Mouse (Mus musculus) liver, adult 2 months (tissue): ENCODE measurements around the gene Agpat4. TPM values are rescaled to one million over a fixed set of nuclear protein-coding genes. Genes with fewer than 3 reads are reported as not detected.

Source experiments
- DNase-seq: peaks from one replicate; pipeline ENCODE4 v3.0.0-alpha.2; 2011; ENCODE audit warnings: low read depth, low spot score; ENCODE audit errors: extremely low read depth
- H3K27ac ChIP-seq: fragments of 200-500 bp; replicated peaks from 2 replicates; pipeline ENCODE4 v1.5.1; 2012; ENCODE audit warnings: low read depth, mild to moderate bottlenecking, control low read depth, inconsistent platforms, low read length; ENCODE audit not compliant: insufficient read depth
- H3K27me3 ChIP-seq: fragments of 200-500 bp; 2 replicates; pipeline ENCODE4 v1.6.1; 2012; ENCODE audit warnings: mild to moderate bottlenecking, moderate library complexity, low read length, inconsistent platforms; ENCODE audit not compliant: control insufficient read depth, insufficient read depth
- H3K36me3 ChIP-seq: fragments of 200-500 bp; 2 replicates; pipeline ENCODE4 v1.6.1; 2012; ENCODE audit warnings: low read length, inconsistent platforms; ENCODE audit not compliant: control insufficient read depth, insufficient read depth
- H3K4me1 ChIP-seq: fragments of 200-500 bp; 2 replicates; pipeline ENCODE4 v1.6.1; 2011; ENCODE audit warnings: low read length; ENCODE audit not compliant: control insufficient read depth, insufficient read depth
- H3K4me3 ChIP-seq: fragments of 200-500 bp; 2 replicates; pipeline ENCODE4 v1.5.1; 2011; ENCODE audit warnings: low read depth, mild to moderate bottlenecking, control low read depth, low read length, moderate library complexity; ENCODE audit not compliant: insufficient read depth
- H3K79me2 ChIP-seq: fragments of 200-500 bp; 2 replicates; pipeline ENCODE4 v1.6.1; 2012; ENCODE audit warnings: inconsistent platforms, mild to moderate bottlenecking, low read length, moderate library complexity; ENCODE audit not compliant: control insufficient read depth, insufficient read depth
- H3K9ac ChIP-seq: fragments of 200-500 bp; 2 replicates; pipeline ENCODE4 v1.6.1; 2012; ENCODE audit warnings: low read depth, mild to moderate bottlenecking, control low read depth, inconsistent platforms, low read length
- CTCF ChIP-seq: fragments of 200-500 bp; IDR thresholded peaks from 2 replicates; pipeline ENCODE4 v1.5.1; 2011; ENCODE audit warnings: low read depth, low read length, control low read depth
- POLR2A ChIP-seq: fragments of 200-500 bp; IDR thresholded peaks from 2 replicates; pipeline ENCODE4 v1.6.1; 2011; ENCODE audit warnings: low read length, control low read depth; ENCODE audit not compliant: insufficient read depth; ENCODE audit errors: extremely low read depth
- WGBS: fragments of 180-500 bp; shearing (Covaris S2); methylation state at CpG from one replicate; pipeline ENCODE4 v1.1.7; 2018; 5-methylcytosine and 5-hydroxymethylcytosine counted together
- polyA plus RNA-seq: library from polyadenylated mRNA; depleted of rRNA; stranded (reverse); fragments of >200 nt; gene quantifications from 2 replicates; pipeline ENCODE4 v1.2.3, GENCODE M21; 2012
- total RNA-seq: library from RNA; depleted of rRNA; stranded (reverse); fragments of >200 nt; gene quantifications from 2 replicates; pipeline ENCODE4 v1.2.3, GENCODE M21; 2014

Agpat4 gene
- total and polyA plus RNA-seq, 2 experiments = 0.60 to 1.2 TPM

GRCm38 (mm10) chr17:12228001-12228400, 109.5 kb downstream of the Agpat4 start:
- peaks cover 28% of the 10 kb centered on the region for H3K36me3 ChIP-seq
- WGBS = 87% methylated on average over 10 of the region's 10 CpGs
- H3K4me3 ChIP-seq = no peak overlapping the region
- TF ChIP-seq POLR2A (no peak), CTCF (no peak)
- no peak overlapping the region for H3K27ac ChIP-seq
- H3K27me3 ChIP-seq = no peaks in the 10 kb centered on the region
- H3K9ac ChIP-seq = no peak overlapping the region
- no peaks in the 10 kb centered on the region for H3K79me2 ChIP-seq
- H3K4me1 ChIP-seq = no peaks in the 10 kb centered on the region
- DNase-seq = no peak

GRCm38 (mm10) chr17:12228471-12228870, 110.0 kb downstream of the Agpat4 start:
- Histone ChIP-seq H3K27me3 (no peaks in the 10 kb centered on the region), H3K36me3 (peaks cover 33% of the 10 kb centered on the region), H3K4me1 (no peaks in the 10 kb centered on the region), H3K9ac (no peak overlapping the region), H3K27ac (no peak overlapping the region), H3K4me3 (no peak overlapping the region), H3K79me2 (no peaks in the 10 kb centered on the region)
- no peak for DNase-seq
- WGBS = 91% methylated on average over 7 of the region's 7 CpGs
- TF ChIP-seq CTCF (no peak), POLR2A (no peak)

- TF ChIP-seq POLR2A (no peak), CTCF (no peak)
- Histone ChIP-seq H3K36me3 (peaks cover 36% of the 10 kb centered on the region), H3K9ac (no peak overlapping the region), H3K79me2 (no peaks in the 10 kb centered on the region), H3K4me1 (no peaks in the 10 kb centered on the region), H3K27ac (no peak overlapping the region), H3K27me3 (no peaks in the 10 kb centered on the region), H3K4me3 (no peak overlapping the region)
- 89% methylated on average over 9 of the region's 9 CpGs for WGBS
- DNase-seq = no peak
Observed at GRCm38 (mm10) chr17:12229756-12230155, 111.3 kb downstream of the Agpat4 start.

GRCm38 (mm10) chr17:12230167-12230566, 111.7 kb downstream of the Agpat4 start:
- H3K9ac ChIP-seq = no peak overlapping the region
- WGBS = 93% methylated on average over 6 of the region's 6 CpGs
- H3K4me1 ChIP-seq = no peaks in the 10 kb centered on the region
- TF ChIP-seq CTCF (no peak), POLR2A (no peak)
- H3K27me3 ChIP-seq = no peaks in the 10 kb centered on the region
- H3K79me2 ChIP-seq = no peaks in the 10 kb centered on the region
- H3K36me3 ChIP-seq = peaks cover 36% of the 10 kb centered on the region
- no peak overlapping the region for H3K27ac ChIP-seq
- no peak for DNase-seq
- H3K4me3 ChIP-seq = no peak overlapping the region

GRCm38 (mm10) chr17:12231087-12231486, 112.6 kb downstream of the Agpat4 start:
- WGBS = 88% methylated on average over 7 of the region's 7 CpGs
- peaks cover 38% of the 10 kb centered on the region for H3K36me3 ChIP-seq
- H3K79me2 ChIP-seq = no peaks in the 10 kb centered on the region
- H3K9ac ChIP-seq = no peak overlapping the region
- no peaks in the 10 kb centered on the region for H3K4me1 ChIP-seq
- H3K4me3 ChIP-seq = no peak overlapping the region
- no peaks in the 10 kb centered on the region for H3K27me3 ChIP-seq
- DNase-seq = no peak
- no peak overlapping the region for H3K27ac ChIP-seq
- TF ChIP-seq CTCF (no peak), POLR2A (no peak)

- 95% methylated on average over 6 of the region's 6 CpGs for WGBS
- H3K9ac ChIP-seq = no peak overlapping the region
- peaks cover 41% of the 10 kb centered on the region for H3K36me3 ChIP-seq
Observed at GRCm38 (mm10) chr17:12232724-12233123, 114.2 kb downstream of the Agpat4 start.

More at GRCm38 (mm10) chr17:12232724-12233123, 114.2 kb downstream of the Agpat4 start:
- no peak for DNase-seq
- TF ChIP-seq POLR2A (no peak), CTCF (no peak)
- Histone ChIP-seq H3K4me3 (no peak overlapping the region), H3K27ac (no peak overlapping the region), H3K27me3 (no peaks in the 10 kb centered on the region), H3K4me1 (no peaks in the 10 kb centered on the region), H3K79me2 (no peaks in the 10 kb centered on the region)
